Mouse (Mus musculus) heart, embryonic 13.5 days (tissue): ENCODE data around the gene Sgpl1. TPM values are rescaled to one million over a fixed set of nuclear protein-coding genes. Genes with fewer than 3 reads are reported as not detected.
"Not testable (repeated sequence)": the region's sequence is repeated elsewhere in the genome, so short reads cannot be mapped to it uniquely, and the experiment has no call there.

Source experiments
- ATAC-seq: fragments of 200-750 bp; cut with Nextera tagmentation; 2 replicates; pipeline ENCODE4 v1.8.0; 2017; ENCODE audit warnings: moderate TSS enrichment; ENCODE audit not compliant: insufficient number of reproducible peaks, low FRiP score, low TSS enrichment; ENCODE audit errors: extremely low read depth
- H3K27ac ChIP-seq: fragments of 300-500 bp; sonication (generic); replicated peaks from 2 replicates; pipeline ENCODE4 v1.5.1; 2015; ENCODE audit warnings: moderate library complexity, mild to moderate bottlenecking, inconsistent platforms
- H3K27me3 ChIP-seq: fragments of 300-500 bp; sonication (generic); replicated peaks from 2 replicates; pipeline ENCODE4 v1.6.1; 2015; ENCODE audit warnings: mild to moderate bottlenecking, inconsistent platforms
- H3K36me3 ChIP-seq: fragments of 300-500 bp; sonication (generic); 2 replicates; pipeline ENCODE4 v1.6.1; 2015; ENCODE audit warnings: mild to moderate bottlenecking, inconsistent platforms
- H3K4me1 ChIP-seq: fragments of 300-500 bp; sonication (generic); 2 replicates; pipeline ENCODE4 v1.6.1; 2015; ENCODE audit warnings: inconsistent platforms
- H3K4me2 ChIP-seq: fragments of 300-500 bp; sonication (generic); 2 replicates; pipeline ENCODE4 v1.6.1; 2015; ENCODE audit warnings: inconsistent platforms, mild to moderate bottlenecking, moderate library complexity
- H3K4me3 ChIP-seq: fragments of 300-500 bp; sonication (generic); 2 replicates; pipeline ENCODE4 v1.5.1; 2015; ENCODE audit warnings: moderate library complexity, mild to moderate bottlenecking, inconsistent platforms
- H3K9ac ChIP-seq: fragments of 300-500 bp; sonication (generic); 2 replicates; pipeline ENCODE4 v1.6.1; 2015; ENCODE audit warnings: inconsistent platforms, mild to moderate bottlenecking, moderate library complexity
- H3K9me3 ChIP-seq: fragments of 300-500 bp; sonication (generic); 2 replicates; pipeline ENCODE4 v1.6.1; 2016; ENCODE audit warnings: inconsistent platforms
- WGBS: fragments of 180-500 bp; shearing (Covaris S2); methylation state at CpG from one replicate; pipeline ENCODE4 v1.1.7; 2015; ENCODE audit warnings: mixed read lengths; 5-methylcytosine and 5-hydroxymethylcytosine counted together
- polyA plus RNA-seq: library from polyadenylated mRNA; unstranded; fragments of >200 nt; fragmentation: Nextera tagmentation; extraction: Ambion mirVana; gene quantifications from 2 replicates; pipeline ENCODE4 v1.2.1, GENCODE M21; 2015

The Sgpl1 gene
- polyA plus RNA-seq, 1 experiment from 2014 or later, result 29.1 TPM

DNA sequence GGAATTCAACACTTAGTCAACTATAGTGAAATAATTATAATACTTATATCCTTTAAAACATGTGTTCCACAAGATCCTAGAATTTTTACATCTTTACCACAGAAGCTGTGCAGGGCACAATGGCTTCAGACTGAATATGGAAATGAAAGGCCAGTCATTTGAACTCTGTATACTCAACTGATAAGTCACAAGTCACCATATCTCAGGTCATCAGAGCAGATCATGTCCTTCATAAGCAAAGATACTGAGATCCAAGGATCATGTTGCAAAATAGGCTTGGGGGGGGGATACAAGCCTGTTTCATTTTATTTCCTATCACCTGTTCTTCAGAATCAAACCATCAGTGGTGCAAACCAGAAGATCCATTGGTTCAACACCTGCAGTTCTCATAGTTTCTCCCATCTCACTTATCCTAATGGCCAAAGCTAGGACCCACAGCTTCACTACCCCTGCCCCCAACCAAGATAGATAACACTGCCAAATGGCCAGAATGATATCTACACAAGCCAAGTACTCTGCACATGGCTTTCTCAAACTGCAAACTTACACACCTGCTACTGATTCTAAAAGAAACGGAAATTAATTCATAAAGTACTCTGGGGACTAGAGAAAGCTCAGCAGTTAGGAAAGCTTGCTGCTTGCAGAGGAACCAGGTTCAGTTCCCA is 18.7 kb downstream of the Sgpl1 start:
- Histone ChIP-seq H3K9ac (no peak overlapping the region), H3K9me3 (no peaks in the 10 kb centered on the region), H3K4me2 (no peak overlapping the region), H3K36me3 (peaks cover 30% of the 10 kb centered on the region), H3K4me3 (no peak overlapping the region), H3K4me1 (no peaks in the 10 kb centered on the region), H3K27me3 (no peaks in the 10 kb centered on the region), H3K27ac (no peak overlapping the region)
- WGBS, result 93% methylated on average over 1 of the region's 1 CpGs
- ATAC-seq, result no peak

DNA sequence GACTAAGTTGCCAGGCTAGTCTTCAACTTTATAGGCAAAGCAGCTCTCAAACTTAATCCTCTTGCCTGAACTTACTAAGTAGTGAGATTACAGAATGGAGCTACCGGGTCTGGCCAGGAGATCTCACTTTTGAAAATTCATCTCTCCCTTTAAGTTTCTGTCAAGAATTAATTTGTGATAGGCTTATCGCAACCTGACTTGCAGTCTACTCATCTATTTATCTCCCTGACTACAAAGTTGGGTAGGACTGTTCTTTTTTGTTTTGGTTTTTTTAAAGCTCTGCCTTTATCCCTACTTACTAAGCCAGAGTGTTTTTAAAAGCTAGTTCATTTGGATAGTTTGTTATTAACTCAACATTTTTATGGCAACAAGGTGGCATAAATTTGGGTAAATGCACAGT is 23.0 kb downstream of the Sgpl1 start:
- Histone ChIP-seq H3K4me3 (no peak overlapping the region), H3K27ac (no peak overlapping the region), H3K4me1 (no peaks in the 10 kb centered on the region), H3K27me3 (no peaks in the 10 kb centered on the region), H3K9me3 (no peaks in the 10 kb centered on the region), H3K4me2 (no peak overlapping the region), H3K9ac (no peak overlapping the region), H3K36me3 (peaks cover 36% of the 10 kb centered on the region)
- ATAC-seq, result no peak
- WGBS, result 75% methylated on average over 2 of the region's 2 CpGs

DNA sequence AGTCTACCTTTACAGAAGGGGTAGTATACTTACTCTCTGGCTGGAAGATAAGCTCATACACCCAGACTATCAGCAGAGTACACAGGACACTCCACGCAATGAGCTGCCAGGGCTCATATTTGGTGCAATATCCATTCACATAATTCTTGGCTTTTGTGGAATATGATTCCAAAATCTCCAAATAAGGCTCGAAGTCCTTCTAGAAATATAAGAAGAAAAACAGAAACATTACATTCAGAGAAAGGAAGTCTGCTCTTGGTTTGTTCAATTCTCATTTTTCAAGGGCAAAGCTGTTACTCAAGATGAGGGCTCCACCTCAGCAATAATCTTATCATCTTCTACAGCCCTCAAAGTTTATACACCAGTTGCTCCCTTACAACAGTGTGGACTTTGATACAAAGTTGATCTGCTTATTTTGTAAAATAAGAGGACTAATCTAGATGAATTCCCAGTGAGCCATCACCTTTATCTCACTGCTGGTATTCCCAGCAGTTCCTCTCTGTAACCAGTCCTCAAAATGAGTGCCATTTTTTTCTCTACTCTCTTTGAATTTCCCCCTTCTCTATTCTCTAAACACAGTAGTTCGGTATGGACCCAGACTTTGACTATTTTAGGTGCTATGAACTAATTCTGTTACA is 24.1 kb downstream of the Sgpl1 start:
- no peaks in the 10 kb centered on the region for H3K27me3 ChIP-seq
- H3K36me3 ChIP-seq, result peaks cover 36% of the 10 kb centered on the region
- H3K4me2 ChIP-seq, result no peak overlapping the region
- WGBS, result 73% methylated on average over 3 of the region's 3 CpGs
- H3K9me3 ChIP-seq, result no peaks in the 10 kb centered on the region
- H3K9ac ChIP-seq, result no peak overlapping the region
- no peak for ATAC-seq
- H3K4me1 ChIP-seq, result no peaks in the 10 kb centered on the region
- no peak overlapping the region for H3K27ac ChIP-seq
- no peak overlapping the region for H3K4me3 ChIP-seq

DNA sequence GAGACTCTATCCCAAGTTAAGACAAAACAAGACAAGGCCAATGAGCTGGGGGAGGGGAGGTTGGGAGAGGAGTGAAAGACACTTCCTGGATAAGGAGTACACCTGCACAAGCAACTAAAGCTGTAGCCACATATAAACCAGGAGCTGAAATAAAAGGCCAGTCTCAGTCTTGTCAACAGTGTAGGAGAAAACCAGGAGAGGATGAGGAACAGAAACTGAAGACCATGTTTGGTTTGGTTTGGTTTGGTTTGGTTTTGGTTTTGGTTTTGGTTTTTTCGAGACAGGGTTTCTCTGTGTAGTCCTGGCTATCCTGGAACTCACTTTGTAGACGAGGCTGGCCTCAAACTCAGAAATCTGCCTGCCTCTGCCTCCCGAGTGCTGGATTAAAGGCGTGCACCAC is 25.8 kb downstream of the Sgpl1 start:
- H3K9ac ChIP-seq, H3K9me3 ChIP-seq, H3K4me1 ChIP-seq, H3K4me3 ChIP-seq, ATAC-seq, H3K4me2 ChIP-seq, H3K27ac ChIP-seq, H3K27me3 ChIP-seq: not testable (repeated sequence)
- H3K36me3 ChIP-seq, result peaks cover 36% of the 10 kb centered on the region
- WGBS, result 88% methylated on average over 4 of the region's 4 CpGs

GRCm38 (mm10) chr10:61114246-61114720 is 33.2 kb downstream of the Sgpl1 start:
- Histone ChIP-seq H3K9me3 (no peaks in the 10 kb centered on the region), H3K27ac (no peak overlapping the region), H3K4me2 (no peak overlapping the region), H3K4me1 (no peaks in the 10 kb centered on the region), H3K9ac (no peak overlapping the region), H3K4me3 (no peak overlapping the region), H3K27me3 (no peaks in the 10 kb centered on the region), H3K36me3 (peaks cover 61% of the 10 kb centered on the region)
- no peak for ATAC-seq
- 79% methylated on average over 2 of the region's 2 CpGs for WGBS

- H3K36me3 ChIP-seq, result peaks cover 97% of the 10 kb centered on the region
- WGBS, result 79% methylated on average over 3 of the region's 3 CpGs
- H3K27me3 ChIP-seq, result no peaks in the 10 kb centered on the region
Observed at GRCm38 (mm10) chr10:61103564-61104114, 43.9 kb downstream of the Sgpl1 start.

GRCm38 (mm10) chr10:61091866-61092265 is 55.6 kb downstream of the Sgpl1 start:
- peaks cover 37% of the 10 kb centered on the region for H3K4me1 ChIP-seq
- H3K27ac ChIP-seq, result no peak overlapping the region
- ATAC-seq, result no peak
- H3K4me2 ChIP-seq, result no peak overlapping the region
- 48% methylated on average over 6 of the region's 6 CpGs for WGBS
- H3K4me3 ChIP-seq, result no peak overlapping the region
- no peaks in the 10 kb centered on the region for H3K27me3 ChIP-seq
- H3K36me3 ChIP-seq, result peaks cover 24% of the 10 kb centered on the region
- no peaks in the 10 kb centered on the region for H3K9me3 ChIP-seq
- no peak overlapping the region for H3K9ac ChIP-seq

More at GRCm38 (mm10) chr10:61103564-61104114, 43.9 kb downstream of the Sgpl1 start:
- Histone ChIP-seq H3K4me3 (no peak overlapping the region), H3K4me1 (no peaks in the 10 kb centered on the region), H3K9ac (no peak overlapping the region), H3K9me3 (no peaks in the 10 kb centered on the region), H3K4me2 (no peak overlapping the region), H3K27ac (no peak overlapping the region)
- no peak; the same call in 1 of the 2 replicates for ATAC-seq

GRCm38 (mm10) chr10:61089170-61090142 is 58.0 kb downstream of the Sgpl1 start, which contains the start of gene Pcbd1:
TSS of gene Pcbd1 (plus strand) at chr10:61089331.
- H3K36me3 ChIP-seq, result peaks cover 13% of the 10 kb centered on the region
- H3K4me1 ChIP-seq, result peaks cover 37% of the 10 kb centered on the region
- ATAC-seq, result no peak; the same call in 1 of the 2 replicates
- no peaks in the 10 kb centered on the region for H3K9me3 ChIP-seq
- peak within 1 kb of the TSS; percentile 87 for H3K9ac ChIP-seq
- peak within 1 kb of the TSS; percentile 59 for H3K27ac ChIP-seq
- peak within 1 kb of the TSS; percentile 57 for H3K4me3 ChIP-seq
- H3K4me2 ChIP-seq, result peak within 1 kb of the TSS; percentile 79
- 7% methylated on average over 33 of the region's 33 CpGs for WGBS
- no peaks in the 10 kb centered on the region for H3K27me3 ChIP-seq

DNA sequence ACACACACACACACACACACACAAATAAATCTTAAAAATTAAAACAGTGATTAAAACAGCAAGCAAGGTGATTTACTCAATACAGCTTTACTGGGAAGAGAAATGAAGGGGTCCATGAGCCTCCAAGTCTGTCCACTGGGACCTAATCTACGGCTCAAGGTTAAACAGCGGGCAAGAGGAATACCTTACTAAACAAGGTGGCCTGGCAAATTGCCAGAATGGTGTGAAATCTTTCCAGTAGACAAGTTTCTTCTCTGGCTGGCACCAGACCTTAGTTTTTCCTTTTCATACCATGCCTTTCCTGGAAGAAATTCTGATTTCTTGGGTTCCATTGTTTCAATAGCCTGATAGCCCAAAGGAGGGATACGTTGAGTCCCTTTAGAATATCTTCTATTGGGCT is 59.0 kb downstream of the Sgpl1 start:
- WGBS, result 67% methylated on average over 3 of the region's 3 CpGs
- Histone ChIP-seq H3K36me3 (peaks cover 3% of the 10 kb centered on the region; the same call in 1 of the 2 replicates), H3K4me2 (no peak overlapping the region), H3K27me3 (no peaks in the 10 kb centered on the region), H3K9ac (no peak overlapping the region), H3K4me3 (no peak overlapping the region), H3K9me3 (no peaks in the 10 kb centered on the region), H3K27ac (peak overlapping the region; percentile 59), H3K4me1 (peaks cover 37% of the 10 kb centered on the region)
- no peak for ATAC-seq

DNA sequence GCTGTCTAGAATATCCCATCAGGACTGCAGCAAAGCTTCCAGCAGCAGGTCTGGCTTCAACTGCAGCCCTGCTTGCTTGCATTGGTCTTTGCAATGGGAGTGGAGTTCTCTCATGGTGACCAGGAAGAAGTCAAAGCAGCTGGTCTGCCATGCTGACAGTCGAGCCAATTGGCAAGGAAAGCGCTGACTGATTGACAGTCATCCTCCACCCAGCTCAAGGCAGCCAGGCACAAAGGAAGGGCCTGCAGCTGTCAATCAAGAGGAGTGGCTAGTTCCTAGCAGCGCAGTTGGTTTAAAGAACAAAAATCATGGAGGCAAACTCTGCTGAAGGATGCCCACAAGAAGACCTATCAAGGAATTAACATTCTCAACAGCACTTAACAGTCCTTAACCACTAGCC is 61.0 kb downstream of the Sgpl1 start:
- Histone ChIP-seq H3K27me3 (no peaks in the 10 kb centered on the region), H3K4me2 (no peak overlapping the region), H3K9ac (no peak overlapping the region), H3K4me1 (peaks cover 27% of the 10 kb centered on the region), H3K27ac (no peak overlapping the region), H3K9me3 (no peaks in the 10 kb centered on the region), H3K4me3 (no peak overlapping the region), H3K36me3 (no peaks in the 10 kb centered on the region)
- 36% methylated on average over 3 of the region's 3 CpGs for WGBS
- ATAC-seq, result no peak

- no peaks in the 10 kb centered on the region for H3K9me3 ChIP-seq
- H3K4me3 ChIP-seq, result no peak overlapping the region
- no peak for ATAC-seq
- no peak overlapping the region for H3K9ac ChIP-seq
- H3K4me2 ChIP-seq, result no peak overlapping the region
- no peak overlapping the region for H3K27ac ChIP-seq
- H3K36me3 ChIP-seq, result no peaks in the 10 kb centered on the region
- H3K27me3 ChIP-seq, result no peaks in the 10 kb centered on the region
- peaks cover 31% of the 10 kb centered on the region for H3K4me1 ChIP-seq
- 84% methylated on average over 2 of the region's 2 CpGs for WGBS
Observed at GRCm38 (mm10) chr10:61085364-61085763, 62.1 kb downstream of the Sgpl1 start.
